Mouse (Mus musculus): Measurements from ENCODE around the gene Slco1a5. TPM values are rescaled to one million over a fixed set of nuclear protein-coding genes. Genes with fewer than 3 reads are reported as not detected.
"Not testable (repeated sequence)": the region's sequence is repeated elsewhere in the genome, so short reads cannot be mapped to it uniquely, and the experiment has no call there.

The Slco1a5 gene
- polyA plus RNA-seq, 3 experiments from 2014 or later, result not detected

- ATAC-seq, result no peak
Observed at GRCm38 (mm10) chr6:142289413-142290118, 33.2 kb downstream of the Slco1a5 start.

- no peak for ATAC-seq
Observed at GRCm38 (mm10) chr6:142275721-142276442, 46.9 kb downstream of the Slco1a5 start.

GRCm38 (mm10) chr6:142250738-142251307, 72.0 kb downstream of the Slco1a5 start:
- ATAC-seq, result not testable (repeated sequence)

GRCm38 (mm10) chr6:142245065-142245464, 77.7 kb downstream of the Slco1a5 start:
- no peak for ATAC-seq

- no peak for ATAC-seq
Observed at GRCm38 (mm10) chr6:142239468-142239867, 83.3 kb downstream of the Slco1a5 start.

GRCm38 (mm10) chr6:142220138-142220537, 102.6 kb downstream of the Slco1a5 start:
- no peak for ATAC-seq

GRCm38 (mm10) chr6:142211821-142212220, 111.0 kb downstream of the Slco1a5 start:
- ATAC-seq, result no peak

- ATAC-seq, result no peak
Observed at GRCm38 (mm10) chr6:142209749-142210148, 113.0 kb downstream of the Slco1a5 start.

GRCm38 (mm10) chr6:142208421-142208820, 114.4 kb downstream of the Slco1a5 start, which contains the start of gene Slco1a6:
Gene Slco1a6 (minus strand): TSS chr6:142208521.
- ATAC-seq, result no peak

GRCm38 (mm10) chr6:142200524-142200923, 122.3 kb downstream of the Slco1a5 start:
- ATAC-seq, result no peak

- no peak for ATAC-seq
Observed at GRCm38 (mm10) chr6:142194245-142194644, 128.5 kb downstream of the Slco1a5 start.

- ATAC-seq, result no peak
Observed at GRCm38 (mm10) chr6:142191962-142192361, 130.8 kb downstream of the Slco1a5 start.

GRCm38 (mm10) chr6:142187426-142187825, 135.4 kb downstream of the Slco1a5 start:
- no peak for ATAC-seq

GRCm38 (mm10) chr6:142185868-142186415, 136.8 kb downstream of the Slco1a5 start:
- no peak for ATAC-seq

Other genes with a start within 250 kb of the Slco1a5 start
- 1 to 10 TPM in 1 of 3 experiments, under 1 TPM in 1, not detected in 1; 0.79 to 2.5 TPM for gene Slco1a6, start 114.5 kb downstream of the Slco1a5 start, polyA plus RNA-seq (2017; shearing (Covaris generic))
- gene Iapp, start 24.6 kb downstream of the Slco1a5 start, polyA plus RNA-seq (2017; shearing (Covaris generic)), result not detected
- 10 to 100 TPM; 18.2 to 20.5 (median 19.7) TPM for gene Pyroxd1, start 22.7 kb upstream of the Slco1a5 start, polyA plus RNA-seq (2017; shearing (Covaris generic))
- 10 to 100 TPM; 47.8 to 55.2 (median 52.4) TPM for gene Recql, start 64.1 kb upstream of the Slco1a5 start, polyA plus RNA-seq (2017; shearing (Covaris generic))
- 10 to 100 TPM; 46.3 to 72.5 (median 52.9) TPM for gene Golt1b, start 64.2 kb upstream of the Slco1a5 start, polyA plus RNA-seq (2017; shearing (Covaris generic))
- gene Spx, start 90.5 kb upstream of the Slco1a5 start, polyA plus RNA-seq (2017; shearing (Covaris generic)), result 1 to 10 TPM in 2 of 3 experiments, under 1 TPM in 1; 0.89 to 2.3 (median 1.1) TPM
- not detected for gene Gys2, start 150.1 kb upstream of the Slco1a5 start, polyA plus RNA-seq (2017; shearing (Covaris generic))
- 100 to 1,000 TPM in 2 of 3 experiments, 10 to 100 TPM in 1; 58.7 to 153 (median 114) TPM for gene Ldhb, start 185.0 kb upstream of the Slco1a5 start, polyA plus RNA-seq (2017; shearing (Covaris generic))
- under 1 TPM in 1 of 3 experiments, not detected in 2; 0.19 TPM for gene Kcnj8, start 248.6 kb upstream of the Slco1a5 start, polyA plus RNA-seq (2017; shearing (Covaris generic))

Data from inflammation-experienced regulatory T-cells, adult 6 months (primary cell).